Mouse (Mus musculus) B cell, adult 2 months (primary cell): Measurements from ENCODE around the gene Chil1.

ENCODE experiments used
- DNase-seq, 2 experiments: peaks; one replicate each; pipeline ENCODE4 v3.0.0; 2022

The Chil1 gene

GRCm38 (mm10) chr1:134232778-134233531, 51.0 kb downstream of the Chil1 start:
- DNase-seq = no peak

GRCm38 (mm10) chr1:134233681-134234454, 51.9 kb downstream of the Chil1 start:
- DNase-seq = no peak

- DNase-seq = no peak
Measured at GRCm38 (mm10) chr1:134234455-134235390, 52.7 kb downstream of the Chil1 start.

- DNase-seq = no peak
Measured at GRCm38 (mm10) chr1:134235391-134235921, 53.5 kb downstream of the Chil1 start, which contains the start of gene Adora1. Gene Adora1 (minus strand): TSS chr1:134235431.

GRCm38 (mm10) chr1:134236142-134236541, 54.2 kb downstream of the Chil1 start:
- no peak for DNase-seq

GRCm38 (mm10) chr1:134237438-134237837, 55.5 kb downstream of the Chil1 start:
- no peak for DNase-seq
